Mouse (Mus musculus): ENCODE measurements around the gene Prrg2. TPM values are rescaled to one million over a fixed set of nuclear protein-coding genes. Genes with fewer than 3 reads are reported as not detected.
"Not testable (repeated sequence)": the region's sequence is repeated elsewhere in the genome, so short reads cannot be mapped to it uniquely, and the experiment has no call there.

Gene Prrg2
- polyA plus RNA-seq, 1 experiment from 2014 or later, result 17.1 TPM

DNA sequence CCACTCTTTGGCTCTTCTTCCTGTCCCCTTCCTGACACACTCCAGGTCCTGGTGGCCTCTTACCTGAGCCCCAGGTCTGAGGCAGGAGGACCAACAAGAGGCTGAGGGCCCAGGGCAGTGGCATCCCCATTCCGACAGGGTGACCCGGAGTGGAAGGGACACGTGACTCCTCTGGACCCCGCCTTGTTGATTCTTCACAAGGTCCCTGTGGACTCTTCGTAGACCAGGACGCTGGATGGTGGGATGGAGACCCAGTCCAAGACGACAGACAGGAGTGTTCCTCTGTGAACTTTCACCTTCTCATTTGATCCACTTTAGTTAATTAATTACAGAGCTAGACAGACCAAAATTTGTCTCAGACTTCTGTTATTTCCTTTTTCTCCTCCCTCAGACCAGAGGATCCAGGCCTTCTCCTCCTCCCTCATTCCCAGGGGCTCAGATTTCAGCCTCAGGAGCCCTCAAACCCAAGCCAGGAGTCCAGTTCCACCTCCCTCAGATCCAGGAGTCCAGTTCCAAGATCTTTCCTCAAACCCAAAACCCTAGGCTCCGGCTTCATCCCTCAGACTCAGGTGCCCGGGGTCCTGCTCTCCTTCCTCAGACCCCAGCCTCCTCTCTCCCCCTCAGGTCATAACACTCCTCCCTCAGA lies 40.6 kb upstream of the Prrg2 start:
- ATAC-seq (ENCODE audit: low FRiP score) (no peak), DNase-seq (ENCODE audit: low spot score) (no peak)
- WGBS, result 78% methylated on average over 9 of the region's 9 CpGs
- Histone ChIP-seq H3K9me3 (ENCODE audit: control insufficient read depth, low read length) (no peaks in the 10 kb centered on the region), H3K36me3 (ENCODE audit: control insufficient read depth, insufficient read depth, low read length) (no peaks in the 10 kb centered on the region), H3K27ac (ENCODE audit: low read depth, low read length) (no peak overlapping the region), H3K4me2 (replicated peaks; ENCODE audit: low read depth, low read length) (no peak overlapping the region), H3K4me1 (replicated peaks; ENCODE audit: control insufficient read depth, insufficient read depth, low read length) (no peaks in the 10 kb centered on the region), H3K9ac (ENCODE audit: low read depth, low read length) (no peak overlapping the region), H3K4me3 (ENCODE audit: low read depth, low read length) (no peak overlapping the region), H3K27me3 (ENCODE audit: control insufficient read depth, insufficient read depth, low read length) (no peaks in the 10 kb centered on the region)

DNA sequence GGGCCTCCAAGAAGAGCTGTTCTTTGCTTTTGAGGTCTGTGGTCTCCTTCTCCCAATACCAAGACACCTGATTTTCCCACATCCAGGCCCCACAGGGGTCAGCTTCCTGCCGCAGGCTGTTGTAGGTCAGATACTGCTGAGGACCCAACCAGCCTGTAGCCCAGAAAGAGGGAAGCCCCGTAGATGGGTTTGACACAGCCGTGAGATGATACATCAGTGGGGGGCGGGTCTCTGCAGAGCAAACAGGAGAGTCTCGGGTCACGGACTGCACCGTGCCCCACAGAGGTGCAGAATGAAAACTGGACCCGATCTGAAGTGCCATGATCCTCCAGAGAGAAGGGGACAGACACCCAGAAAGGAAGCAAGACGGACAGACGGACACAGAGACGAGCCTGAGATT lies 40.0 kb upstream of the Prrg2 start:
- H3K27me3 ChIP-seq (ENCODE audit: control insufficient read depth, insufficient read depth, low read length), result no peaks in the 10 kb centered on the region
- 89% methylated on average over 11 of the region's 11 CpGs for WGBS

GRCm38 (mm10) chr7:45100046-45100445 lies 37.6 kb upstream of the Prrg2 start:
- Histone ChIP-seq H3K4me2 (replicated peaks; ENCODE audit: low read depth, low read length) (no peak overlapping the region), H3K4me1 (replicated peaks; ENCODE audit: control insufficient read depth, insufficient read depth, low read length) (no peaks in the 10 kb centered on the region), H3K27ac (ENCODE audit: low read depth, low read length) (no peak overlapping the region), H3K36me3 (ENCODE audit: control insufficient read depth, insufficient read depth, low read length) (no peaks in the 10 kb centered on the region), H3K9ac (ENCODE audit: low read depth, low read length) (no peak overlapping the region), H3K4me3 (ENCODE audit: low read depth, low read length) (no peak overlapping the region), H3K27me3 (ENCODE audit: control insufficient read depth, insufficient read depth, low read length) (no peaks in the 10 kb centered on the region), H3K9me3 (ENCODE audit: control insufficient read depth, low read length) (no peaks in the 10 kb centered on the region)
- DNase-seq (ENCODE audit: low spot score) (no peak), ATAC-seq (ENCODE audit: low FRiP score) (no peak)
- WGBS, result 95% methylated on average over 6 of the region's 6 CpGs

More for the DNA sequence above, 40.0 kb upstream of the Prrg2 start:
- ATAC-seq (ENCODE audit: low FRiP score), result no peak
- Histone ChIP-seq H3K4me3 (ENCODE audit: low read depth, low read length) (no peak overlapping the region), H3K9me3 (ENCODE audit: control insufficient read depth, low read length) (no peaks in the 10 kb centered on the region), H3K4me1 (replicated peaks; ENCODE audit: control insufficient read depth, insufficient read depth, low read length) (no peaks in the 10 kb centered on the region), H3K27ac (ENCODE audit: low read depth, low read length) (no peak overlapping the region), H3K36me3 (ENCODE audit: control insufficient read depth, insufficient read depth, low read length) (no peaks in the 10 kb centered on the region), H3K4me2 (replicated peaks; ENCODE audit: low read depth, low read length) (no peak overlapping the region), H3K9ac (ENCODE audit: low read depth, low read length) (no peak overlapping the region)
- DNase-seq (ENCODE audit: low spot score), result no peak

- DNase-seq (ENCODE audit: low spot score) (no peak), ATAC-seq (ENCODE audit: low FRiP score) (no peak)
- Histone ChIP-seq H3K4me2 (replicated peaks; ENCODE audit: low read depth, low read length) (no peak overlapping the region), H3K27me3 (ENCODE audit: control insufficient read depth, insufficient read depth, low read length) (no peaks in the 10 kb centered on the region), H3K9ac (ENCODE audit: low read depth, low read length) (no peak overlapping the region), H3K4me3 (ENCODE audit: low read depth, low read length) (no peak overlapping the region), H3K9me3 (ENCODE audit: control insufficient read depth, low read length) (no peaks in the 10 kb centered on the region), H3K36me3 (ENCODE audit: control insufficient read depth, insufficient read depth, low read length) (no peaks in the 10 kb centered on the region), H3K27ac (ENCODE audit: low read depth, low read length) (no peak overlapping the region), H3K4me1 (replicated peaks; ENCODE audit: control insufficient read depth, insufficient read depth, low read length) (no peaks in the 10 kb centered on the region)
- 91% methylated on average over 8 of the region's 8 CpGs for WGBS
These were observed 36.2 kb upstream of the Prrg2 start for GRCm38 (mm10) chr7:45098541-45099240.

DNA sequence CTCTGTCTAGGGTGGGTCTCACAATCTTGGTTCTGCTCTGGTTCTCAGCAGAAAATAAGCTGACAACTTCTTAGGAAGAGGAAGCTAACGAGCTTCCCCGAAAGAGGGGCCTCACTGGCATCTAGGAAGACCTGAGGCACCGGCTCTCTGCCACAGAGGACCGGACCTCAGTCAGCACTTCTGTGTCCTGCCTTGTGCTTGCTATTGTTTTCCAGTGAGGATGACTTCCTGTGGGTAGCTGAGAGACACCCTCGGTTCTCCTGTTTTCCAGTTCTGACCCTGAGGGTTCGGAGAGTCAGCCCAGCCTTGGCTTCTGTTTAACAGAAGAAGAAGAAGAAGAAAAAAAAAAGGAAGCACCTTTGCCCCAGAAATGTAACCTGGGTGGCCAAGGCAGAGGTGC lies 35.0 kb upstream of the Prrg2 start:
- H3K9ac ChIP-seq (ENCODE audit: low read depth, low read length), result no peak overlapping the region
- DNase-seq (ENCODE audit: low spot score), result no peak
- no peak overlapping the region for H3K4me3 ChIP-seq (ENCODE audit: low read depth, low read length)
- WGBS, result 71% methylated on average over 6 of the region's 6 CpGs
- no peaks in the 10 kb centered on the region for H3K4me1 ChIP-seq (replicated peaks; ENCODE audit: control insufficient read depth, insufficient read depth, low read length)
- no peaks in the 10 kb centered on the region for H3K9me3 ChIP-seq (ENCODE audit: control insufficient read depth, low read length)
- no peak overlapping the region for H3K27ac ChIP-seq (ENCODE audit: low read depth, low read length)
- ATAC-seq (ENCODE audit: low FRiP score), result no peak
- H3K27me3 ChIP-seq (ENCODE audit: control insufficient read depth, insufficient read depth, low read length), result no peaks in the 10 kb centered on the region
- H3K36me3 ChIP-seq (ENCODE audit: control insufficient read depth, insufficient read depth, low read length), result no peaks in the 10 kb centered on the region
- H3K4me2 ChIP-seq (replicated peaks; ENCODE audit: low read depth, low read length), result no peak overlapping the region

DNA sequence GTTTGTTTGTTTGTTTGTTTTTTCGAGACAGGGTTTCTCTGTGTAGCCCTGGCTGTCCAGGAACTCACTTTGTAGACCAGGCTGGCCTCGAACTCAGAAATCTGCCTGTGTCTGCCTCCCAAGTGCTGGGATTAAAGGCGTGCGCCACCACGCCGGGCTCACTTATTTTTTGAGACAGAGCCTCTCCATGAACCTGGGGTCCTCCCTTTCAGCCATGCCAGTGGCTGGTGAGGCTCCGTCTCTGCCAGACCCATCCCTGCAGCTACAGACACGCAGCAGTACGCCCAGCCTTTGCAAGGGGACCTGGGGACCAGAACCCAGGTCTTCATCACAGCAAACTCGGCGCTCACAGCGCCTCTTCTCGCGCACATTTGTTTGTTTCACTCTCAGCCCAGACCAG lies 33.5 kb upstream of the Prrg2 start:
- DNase-seq (ENCODE audit: low spot score); H3K36me3 ChIP-seq (ENCODE audit: control insufficient read depth, insufficient read depth, low read length); H3K27me3 ChIP-seq (ENCODE audit: control insufficient read depth, insufficient read depth, low read length): not testable (repeated sequence)

DNA sequence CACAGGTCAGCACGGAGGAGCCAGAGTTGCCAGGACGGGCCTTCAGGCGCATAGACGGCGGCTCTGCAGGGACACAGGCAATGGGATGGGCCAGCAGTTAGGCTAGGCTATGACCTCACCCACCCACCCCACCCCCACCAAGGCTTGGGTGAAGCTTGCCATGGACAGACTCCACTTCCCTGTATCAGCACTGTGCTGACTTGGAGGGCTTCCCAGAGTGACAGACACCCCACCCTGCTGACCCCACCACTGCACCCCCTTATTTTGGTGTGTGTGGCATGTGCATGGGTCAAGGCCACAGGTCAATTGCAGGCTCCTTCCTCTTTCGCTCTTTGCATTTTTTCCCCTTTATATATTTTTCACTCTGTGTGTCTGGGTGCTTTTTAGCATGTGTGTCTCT lies 32.9 kb upstream of the Prrg2 start:
- no peaks in the 10 kb centered on the region for H3K4me1 ChIP-seq (replicated peaks; ENCODE audit: control insufficient read depth, insufficient read depth, low read length)
- H3K9me3 ChIP-seq (ENCODE audit: control insufficient read depth, low read length), result no peaks in the 10 kb centered on the region
- ATAC-seq (ENCODE audit: low FRiP score), result no peak
- H3K36me3 ChIP-seq (ENCODE audit: control insufficient read depth, insufficient read depth, low read length), result no peaks in the 10 kb centered on the region
- H3K27me3 ChIP-seq (ENCODE audit: control insufficient read depth, insufficient read depth, low read length), result no peaks in the 10 kb centered on the region
- WGBS, result 79% methylated on average over 6 of the region's 6 CpGs
- no peak overlapping the region for H3K4me2 ChIP-seq (replicated peaks; ENCODE audit: low read depth, low read length)
- no peak overlapping the region for H3K9ac ChIP-seq (ENCODE audit: low read depth, low read length)
- no peak for DNase-seq (ENCODE audit: low spot score)
- no peak overlapping the region for H3K27ac ChIP-seq (ENCODE audit: low read depth, low read length)
- H3K4me3 ChIP-seq (ENCODE audit: low read depth, low read length), result no peak overlapping the region

More for the DNA sequence above, 33.5 kb upstream of the Prrg2 start:
- not testable (repeated sequence) for H3K27ac ChIP-seq (ENCODE audit: low read depth, low read length); H3K9me3 ChIP-seq (ENCODE audit: control insufficient read depth, low read length); ATAC-seq (ENCODE audit: low FRiP score); H3K9ac ChIP-seq (ENCODE audit: low read depth, low read length); H3K4me1 ChIP-seq (replicated peaks; ENCODE audit: control insufficient read depth, insufficient read depth, low read length); H3K4me3 ChIP-seq (ENCODE audit: low read depth, low read length); H3K4me2 ChIP-seq (replicated peaks; ENCODE audit: low read depth, low read length)
- WGBS, result 93% methylated on average over 14 of the region's 14 CpGs

DNA sequence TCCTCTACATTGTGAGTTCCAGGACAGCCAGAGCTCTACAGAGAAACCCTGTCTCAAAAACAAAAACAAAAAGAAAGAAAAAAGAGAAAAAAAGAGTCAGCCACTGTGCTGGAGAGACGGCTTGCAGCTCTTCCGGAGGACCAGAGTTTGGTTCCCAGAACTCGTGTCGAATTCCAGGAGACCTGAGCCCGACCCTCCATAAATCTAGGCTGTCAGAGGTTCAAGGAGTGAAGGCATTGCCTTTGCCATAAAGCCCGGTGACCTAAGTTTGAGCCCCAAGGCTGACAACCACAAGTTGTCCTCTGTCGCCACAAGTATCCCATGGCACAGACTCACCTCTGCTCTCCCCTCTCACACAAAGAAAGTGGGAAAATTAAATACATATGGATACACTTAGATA lies 31.6 kb upstream of the Prrg2 start:
- no peak overlapping the region for H3K4me3 ChIP-seq (ENCODE audit: low read depth, low read length)
- H3K27ac ChIP-seq (ENCODE audit: low read depth, low read length), result no peak overlapping the region
- no peaks in the 10 kb centered on the region for H3K36me3 ChIP-seq (ENCODE audit: control insufficient read depth, insufficient read depth, low read length)
- 38% methylated on average over 7 of the region's 7 CpGs for WGBS
- no peaks in the 10 kb centered on the region for H3K4me1 ChIP-seq (replicated peaks; ENCODE audit: control insufficient read depth, insufficient read depth, low read length)
- no peaks in the 10 kb centered on the region for H3K27me3 ChIP-seq (ENCODE audit: control insufficient read depth, insufficient read depth, low read length)
- H3K9ac ChIP-seq (ENCODE audit: low read depth, low read length), result no peak overlapping the region
- no peak overlapping the region for H3K4me2 ChIP-seq (replicated peaks; ENCODE audit: low read depth, low read length)
- DNase-seq (ENCODE audit: low spot score) (no peak), ATAC-seq (ENCODE audit: low FRiP score) (no peak)
- no peaks in the 10 kb centered on the region for H3K9me3 ChIP-seq (ENCODE audit: control insufficient read depth, low read length)

DNA sequence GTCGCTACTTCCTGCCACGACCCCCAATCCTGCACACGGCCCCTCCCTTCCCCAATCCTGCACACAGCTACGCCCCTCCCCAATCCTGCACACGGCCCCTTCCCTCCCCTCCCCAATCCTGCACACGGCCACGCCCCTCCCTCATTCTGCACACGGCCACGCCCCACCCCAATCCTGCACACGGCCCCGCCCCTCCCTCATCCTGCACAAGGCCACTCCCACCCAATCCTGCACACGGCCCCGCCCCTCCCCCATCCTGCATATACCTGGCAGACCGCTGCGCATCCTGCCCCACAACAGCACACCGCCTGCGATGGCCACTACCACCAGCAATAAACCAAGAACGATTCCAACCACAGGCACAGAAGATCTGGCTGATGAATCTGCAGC lies 31.0 kb upstream of the Prrg2 start:
- Histone ChIP-seq H3K4me2 (replicated peaks; ENCODE audit: low read depth, low read length) (no peak overlapping the region), H3K27ac (ENCODE audit: low read depth, low read length) (no peak overlapping the region), H3K27me3 (ENCODE audit: control insufficient read depth, insufficient read depth, low read length) (no peaks in the 10 kb centered on the region), H3K4me1 (replicated peaks; ENCODE audit: control insufficient read depth, insufficient read depth, low read length) (no peaks in the 10 kb centered on the region), H3K9me3 (ENCODE audit: control insufficient read depth, low read length) (no peaks in the 10 kb centered on the region), H3K36me3 (ENCODE audit: control insufficient read depth, insufficient read depth, low read length) (no peaks in the 10 kb centered on the region), H3K9ac (ENCODE audit: low read depth, low read length) (no peak overlapping the region), H3K4me3 (ENCODE audit: low read depth, low read length) (no peak overlapping the region)
- DNase-seq (ENCODE audit: low spot score) (peak; percentile 39), ATAC-seq (ENCODE audit: low FRiP score) (no peak)
- WGBS, result 33% methylated on average over 18 of the region's 18 CpGs
